Mouse (Mus musculus) gonadal fat pad, adult 2 months (tissue): Measurements from ENCODE around the gene Arhgap4. TPM values are rescaled to one million over a fixed set of nuclear protein-coding genes. Genes with fewer than 3 reads are reported as not detected.

Source experiments
- DNase-seq: peaks from one replicate; pipeline ENCODE4 v3.0.0-alpha.2; 2012; ENCODE audit warnings: low read depth
- polyA plus RNA-seq: library from polyadenylated mRNA; depleted of rRNA; stranded (reverse); fragments of >200 nt; gene quantifications from 2 replicates; pipeline ENCODE4 v1.2.3, GENCODE M21; 2012; rRNA removed

Gene Arhgap4
- polyA plus RNA-seq: 9.2 TPM in 2 replicates

GRCm38 (mm10) chrX:73921823-73922549 is at the start of gene Arhgap4, which contains the start of gene Naa10:
Arhgap4 (minus strand) TSS chrX:73921870.
Naa10 (minus strand) TSS chrX:73921944.
- DNase-seq: no peak

- no peak for DNase-seq
These were observed 49.1 kb upstream of the Arhgap4 start for GRCm38 (mm10) chrX:73970781-73971180.

GRCm38 (mm10) chrX:73969729-73970128 is 48.1 kb upstream of the Arhgap4 start:
- no peak for DNase-seq

DNA sequence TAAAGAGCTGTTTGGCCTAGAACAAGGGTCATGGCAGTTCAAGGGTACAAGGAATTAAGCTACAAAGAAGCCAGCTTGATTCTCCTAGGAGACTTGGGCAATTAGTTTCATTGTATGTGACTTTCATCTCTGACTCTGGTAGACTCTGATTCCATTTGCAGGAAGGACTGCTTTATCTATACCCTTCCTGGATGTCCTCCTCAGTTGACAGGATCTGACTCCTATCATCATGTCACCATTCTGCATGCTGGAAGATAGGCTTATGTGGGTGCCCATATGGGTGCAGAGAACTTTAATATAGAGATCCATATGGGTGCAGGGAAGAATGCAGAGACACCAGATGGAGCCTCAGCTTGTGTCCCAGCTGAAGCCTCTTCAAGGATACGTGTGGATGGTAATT is 47.5 kb upstream of the Arhgap4 start:
- DNase-seq: no peak

GRCm38 (mm10) chrX:73967177-73968075 is 45.8 kb upstream of the Arhgap4 start:
- DNase-seq: peak; percentile 50

DNA sequence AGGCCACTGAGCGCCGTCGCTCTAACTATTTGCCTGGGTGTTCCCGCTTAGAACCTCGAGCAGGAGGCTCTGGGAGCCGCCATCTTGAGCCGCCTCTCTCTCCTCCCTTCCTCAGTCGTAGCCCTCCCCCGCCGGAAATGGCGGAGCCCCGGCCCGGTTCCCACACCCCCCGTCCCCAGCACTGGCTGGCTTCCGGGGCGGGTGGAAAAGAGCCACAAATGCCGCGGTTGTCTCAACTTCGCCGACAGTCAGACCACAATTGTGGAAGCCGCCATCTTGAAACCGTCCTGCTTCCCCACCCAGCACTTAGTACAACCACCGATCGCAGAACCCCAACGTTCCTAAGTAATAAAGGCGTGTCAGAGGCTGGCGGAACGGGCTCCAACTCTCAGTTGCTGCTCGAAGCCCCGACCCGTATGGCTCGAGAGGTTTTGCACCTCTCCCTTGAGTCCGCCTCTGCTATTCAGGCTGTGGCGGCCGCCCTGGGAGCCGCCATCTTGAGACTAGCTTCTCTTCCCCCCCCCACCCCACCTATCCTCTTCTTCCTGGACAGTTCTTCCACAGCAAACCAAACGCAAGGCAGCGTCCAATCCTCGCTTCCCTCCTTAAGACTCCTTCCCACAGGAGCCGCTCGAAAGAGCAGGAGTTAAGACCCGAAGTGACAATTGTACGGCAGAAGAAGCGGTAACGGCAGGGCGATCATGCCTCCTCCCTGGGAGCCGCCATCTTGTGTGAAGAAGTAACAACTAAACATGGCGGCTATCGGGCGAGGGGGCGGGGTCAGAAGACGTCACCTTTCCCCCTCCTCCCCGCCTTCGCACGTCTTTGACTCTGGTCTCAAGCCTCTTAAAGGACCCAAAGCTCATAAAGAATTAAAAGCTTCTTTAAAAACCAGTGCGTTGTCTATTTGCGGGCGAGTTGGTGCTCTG is 44.8 kb upstream of the Arhgap4 start, which contains the start of gene Hcfc1:
Gene Hcfc1, minus strand, starts transcription at position 110 of the 929 bp plus-strand sequence.
- DNase-seq: no peak

- no peak for DNase-seq
These were observed 43.6 kb upstream of the Arhgap4 start for GRCm38 (mm10) chrX:73965307-73965706.

DNA sequence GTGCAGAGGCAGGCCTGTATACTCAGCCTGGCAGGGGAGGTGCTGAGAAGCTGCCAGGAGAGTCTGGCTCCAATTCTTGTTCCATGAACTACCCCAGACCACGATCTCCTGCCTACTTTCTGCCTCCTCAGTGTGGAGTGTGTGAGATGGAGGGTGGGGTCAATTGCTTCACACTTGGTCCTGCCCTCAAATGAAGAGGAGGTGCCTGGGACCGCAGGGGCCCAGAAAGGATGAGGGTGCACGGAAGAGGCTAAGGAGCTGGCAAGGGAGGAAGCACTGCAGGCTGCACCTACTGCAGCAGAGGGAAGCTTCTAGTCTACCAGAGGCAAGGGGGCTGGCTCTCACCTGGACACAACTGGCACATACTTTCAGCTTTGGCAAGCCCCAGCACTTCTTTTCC is 42.7 kb upstream of the Arhgap4 start:
- no peak for DNase-seq

DNA sequence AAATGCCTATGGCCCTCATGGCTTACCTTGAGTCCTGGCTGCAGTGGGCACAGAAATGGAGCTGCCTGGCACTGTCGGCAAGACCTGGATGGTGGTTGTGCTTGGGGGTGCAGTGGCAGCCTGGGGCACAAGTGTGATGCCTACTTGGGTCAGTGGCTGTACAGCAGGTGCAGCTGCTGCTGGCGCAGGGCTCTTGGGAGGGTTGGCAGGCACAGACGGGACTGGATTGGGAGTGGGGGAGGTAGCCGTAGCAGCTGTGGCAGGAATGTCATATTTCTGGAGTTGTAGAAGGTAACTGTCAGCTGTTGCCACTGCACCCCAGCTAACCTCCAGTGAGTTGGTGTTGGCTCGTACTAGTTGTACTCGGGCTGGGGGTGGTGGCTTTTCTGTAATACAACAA is 33.3 kb upstream of the Arhgap4 start:
- DNase-seq: no peak

DNA sequence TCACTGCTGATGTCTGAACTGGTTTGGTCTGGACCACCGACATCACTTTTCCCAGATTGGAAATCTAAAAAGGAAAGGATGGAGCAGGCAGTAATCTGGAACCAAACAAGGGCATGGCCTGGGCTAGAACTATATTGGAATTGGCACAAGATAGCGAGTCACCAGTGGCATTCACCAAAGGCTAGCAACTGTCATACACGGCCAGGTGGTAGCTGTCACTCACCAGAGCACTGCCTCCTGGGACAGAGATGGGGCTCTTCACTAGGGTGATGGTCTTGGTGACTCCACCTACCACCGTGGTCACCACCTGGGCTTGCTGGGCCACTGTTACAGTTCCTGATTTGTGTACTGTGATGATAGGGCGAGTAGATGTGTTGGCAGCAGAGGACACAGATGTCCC is 30.9 kb upstream of the Arhgap4 start:
- DNase-seq: no peak

DNA sequence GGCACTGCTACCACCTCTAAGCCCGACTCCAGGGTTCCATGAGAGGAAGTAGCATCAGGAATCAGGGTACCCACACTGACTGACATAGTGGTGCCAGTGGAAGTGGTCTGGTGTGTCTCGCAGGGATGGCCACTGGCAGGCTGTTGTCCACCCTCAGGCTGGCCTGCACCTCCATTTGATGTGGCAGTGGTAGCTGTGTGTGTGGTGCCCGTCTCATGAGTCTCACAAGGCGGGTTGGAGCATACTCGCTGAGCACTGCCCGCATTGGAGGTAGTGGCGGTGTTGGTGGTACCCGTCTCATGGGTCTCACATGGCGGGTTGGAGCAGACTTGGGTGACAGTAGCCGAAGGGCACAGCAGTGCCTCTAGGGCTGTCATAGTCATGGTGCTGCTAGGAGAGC is 27.7 kb upstream of the Arhgap4 start:
- DNase-seq: no peak

- no peak for DNase-seq
These were observed 27.0 kb upstream of the Arhgap4 start for GRCm38 (mm10) chrX:73948647-73949046.

GRCm38 (mm10) chrX:73946896-73947295 is 25.2 kb upstream of the Arhgap4 start:
- no peak for DNase-seq

GRCm38 (mm10) chrX:73942294-73942693 is 20.6 kb upstream of the Arhgap4 start:
- no peak for DNase-seq

DNA sequence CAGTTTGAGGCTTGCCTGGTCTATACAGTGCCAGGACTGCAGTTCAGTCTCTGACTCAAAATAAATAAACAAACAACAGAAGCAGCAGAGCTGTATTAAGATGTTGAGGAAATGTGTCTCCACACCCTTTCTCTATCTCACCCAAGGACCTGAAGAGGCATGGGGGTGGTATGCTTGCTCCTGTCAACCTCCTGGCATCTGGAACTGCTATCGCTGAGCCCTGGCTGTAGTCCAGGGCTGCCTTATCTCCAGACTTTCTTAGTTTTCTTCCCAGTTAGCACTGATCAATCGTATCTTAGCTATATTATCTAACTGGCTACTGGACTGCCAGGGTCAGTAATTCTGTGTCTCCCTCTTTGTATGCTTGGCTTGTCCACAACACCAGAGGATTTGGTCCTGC is 20.2 kb upstream of the Arhgap4 start:
- DNase-seq: no peak

- no peak for DNase-seq
These were observed 10.2 kb upstream of the Arhgap4 start for GRCm38 (mm10) chrX:73931871-73932270.

- DNase-seq: no peak
These were observed 8.9 kb upstream of the Arhgap4 start, which contains the start of gene Renbp for GRCm38 (mm10) chrX:73930402-73931062. Renbp (minus strand) TSS chrX:73930850.

GRCm38 (mm10) chrX:73922550-73922882 is 846 bp upstream of the Arhgap4 start:
- no peak for DNase-seq

GRCm38 (mm10) chrX:73921285-73921822 is 316 bp downstream of the Arhgap4 start:
- no peak for DNase-seq

- DNase-seq: no peak
These were observed 3.0 kb downstream of the Arhgap4 start for GRCm38 (mm10) chrX:73918631-73919030.

- DNase-seq: no peak
These were observed 4.7 kb downstream of the Arhgap4 start for GRCm38 (mm10) chrX:73916945-73917344.
